Mouse (Mus musculus) gastrocnemius, postnatal 10 days (tissue): ENCODE data around the gene Ppfibp1. TPM values are rescaled to one million over a fixed set of nuclear protein-coding genes. Genes with fewer than 3 reads are reported as not detected.
A peak's percentile ranks its signal among the peaks of the same experiment; 100 is the strongest.
"Not testable (repeated sequence)": the region's sequence is repeated elsewhere in the genome, so short reads cannot be mapped to it uniquely, and the experiment has no call there.

Experiments used
- DNase-seq: peaks from one replicate; pipeline ENCODE4 v3.0.0; 2021; ENCODE audit warnings: mixed read lengths
- long read RNA-seq, 2 experiments: library from polyadenylated mRNA; stranded (forward); transcript quantifications; one replicate each; pipeline ENCODE4 v2.0.0; 2021
- total RNA-seq, 2 experiments: library from RNA; stranded (reverse); gene quantifications; 2 replicates each; pipeline ENCODE4 v1.2.3; 2021

Gene Ppfibp1
- total RNA-seq = 10 to 100 TPM; 47.9 to 54.9 TPM
- long read RNA-seq, experiment 1, full-length matches to known transcripts = 15 of 58 reads
- long read RNA-seq, experiment 1, partial matches to known transcripts = 5 of 58 reads
- long read RNA-seq, experiment 1, other reads (novel, unspliced or antisense) = 38 of 58 reads
- long read RNA-seq, experiment 2, full-length matches to known transcripts = 8 of 44 reads
- long read RNA-seq, experiment 2, partial matches to known transcripts = 3 of 44 reads
- long read RNA-seq, experiment 2, other reads (novel, unspliced or antisense) = 33 of 44 reads

DNA sequence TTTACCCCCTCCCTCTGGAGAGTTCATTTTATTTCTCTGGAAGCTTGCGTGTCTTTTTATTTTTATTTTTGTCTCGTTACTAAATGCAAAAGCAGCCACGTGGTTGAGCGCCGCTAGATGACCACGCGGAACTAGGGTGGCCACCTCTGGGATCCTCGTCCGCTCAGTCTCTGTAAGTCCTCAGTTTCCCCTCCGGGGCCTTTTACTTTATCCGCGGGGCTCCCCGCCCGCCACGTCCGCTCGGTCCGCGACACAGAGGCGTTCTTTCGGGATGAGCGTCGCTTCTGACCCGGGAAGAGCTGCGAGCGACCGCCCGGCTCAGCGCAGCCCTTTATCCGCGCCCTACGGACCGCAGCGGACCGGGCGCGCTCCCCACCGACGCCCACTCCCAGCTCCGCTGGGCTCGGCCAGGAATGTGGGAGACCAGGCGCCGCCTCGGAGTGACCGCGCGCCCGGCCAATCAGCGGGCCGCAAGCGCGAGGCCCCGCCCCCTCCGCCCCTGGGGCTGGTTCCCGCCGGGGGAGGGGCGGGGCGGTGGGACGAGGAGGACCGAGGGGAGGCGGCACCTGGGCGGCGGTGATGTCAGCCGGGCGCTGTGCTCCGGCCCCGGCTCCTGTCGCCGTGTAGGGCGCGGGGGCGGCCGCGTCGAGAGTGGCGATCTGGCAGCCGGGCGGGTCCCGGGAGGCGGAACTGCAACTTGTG lies at the start of gene Ppfibp1:
TSS of gene Ppfibp1 (plus strand) at position 530 of the 702 bp plus-strand sequence.
- peak; percentile 98 for DNase-seq

DNA sequence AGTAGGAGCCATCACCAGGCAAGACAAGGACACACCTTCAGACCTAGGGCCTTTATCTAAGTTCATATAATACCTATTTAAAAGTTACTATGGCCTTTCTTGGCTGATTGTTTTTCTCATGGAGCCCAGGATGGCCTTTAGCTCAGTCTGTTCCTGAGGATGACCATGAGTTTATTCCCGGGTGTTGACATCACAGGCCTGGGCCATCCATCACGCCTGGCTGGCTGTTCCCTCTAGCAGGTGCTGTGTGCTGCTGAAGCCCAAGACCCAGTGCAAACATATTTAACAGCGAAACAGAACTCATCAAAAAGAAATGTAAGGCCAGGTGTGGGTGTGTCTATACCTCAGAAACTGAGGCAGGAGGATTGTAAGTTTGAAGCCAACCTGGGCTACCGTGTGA lies 49.4 kb upstream of the Ppfibp1 start:
- no peak for DNase-seq

DNA sequence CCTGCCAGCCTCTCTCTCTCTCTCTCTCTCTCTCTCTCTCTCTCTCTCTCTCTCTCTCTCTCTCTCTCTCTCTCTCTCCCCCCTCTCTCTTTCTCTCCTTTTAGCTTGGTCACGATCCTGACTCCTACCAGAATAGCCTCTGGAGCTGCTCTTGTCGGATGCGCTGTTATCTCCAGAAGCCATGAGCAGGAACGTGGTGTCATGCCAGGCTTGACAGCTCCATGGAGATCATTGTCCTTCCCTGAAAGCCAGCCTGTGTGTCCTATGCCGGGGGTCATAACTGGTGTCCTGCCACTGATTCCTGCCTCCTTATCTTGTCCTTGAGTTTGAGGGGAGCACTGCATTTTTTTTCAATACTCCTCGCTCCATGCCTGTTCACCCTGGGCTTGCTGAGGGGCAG lies 43.4 kb upstream of the Ppfibp1 start:
- no peak for DNase-seq

DNA sequence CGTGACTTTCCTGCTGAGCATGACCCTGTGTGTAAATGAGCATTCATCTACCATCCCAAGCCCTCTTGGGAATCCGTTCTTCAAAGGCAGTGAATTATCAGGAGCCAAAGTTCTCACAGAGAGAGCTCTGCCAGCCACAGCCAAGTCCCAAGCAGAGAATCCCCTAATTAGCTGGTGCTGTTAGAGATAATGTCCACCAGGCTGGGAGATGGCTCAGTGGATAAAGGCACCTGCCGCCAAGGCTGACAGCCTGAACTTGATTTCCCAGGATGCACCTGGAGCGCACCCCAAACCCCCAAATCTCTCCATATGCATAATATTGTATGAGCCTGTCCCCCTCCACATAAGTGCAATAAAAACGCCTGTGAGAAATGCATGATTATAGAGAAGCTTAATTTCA lies 42.9 kb upstream of the Ppfibp1 start:
- DNase-seq = no peak

DNA sequence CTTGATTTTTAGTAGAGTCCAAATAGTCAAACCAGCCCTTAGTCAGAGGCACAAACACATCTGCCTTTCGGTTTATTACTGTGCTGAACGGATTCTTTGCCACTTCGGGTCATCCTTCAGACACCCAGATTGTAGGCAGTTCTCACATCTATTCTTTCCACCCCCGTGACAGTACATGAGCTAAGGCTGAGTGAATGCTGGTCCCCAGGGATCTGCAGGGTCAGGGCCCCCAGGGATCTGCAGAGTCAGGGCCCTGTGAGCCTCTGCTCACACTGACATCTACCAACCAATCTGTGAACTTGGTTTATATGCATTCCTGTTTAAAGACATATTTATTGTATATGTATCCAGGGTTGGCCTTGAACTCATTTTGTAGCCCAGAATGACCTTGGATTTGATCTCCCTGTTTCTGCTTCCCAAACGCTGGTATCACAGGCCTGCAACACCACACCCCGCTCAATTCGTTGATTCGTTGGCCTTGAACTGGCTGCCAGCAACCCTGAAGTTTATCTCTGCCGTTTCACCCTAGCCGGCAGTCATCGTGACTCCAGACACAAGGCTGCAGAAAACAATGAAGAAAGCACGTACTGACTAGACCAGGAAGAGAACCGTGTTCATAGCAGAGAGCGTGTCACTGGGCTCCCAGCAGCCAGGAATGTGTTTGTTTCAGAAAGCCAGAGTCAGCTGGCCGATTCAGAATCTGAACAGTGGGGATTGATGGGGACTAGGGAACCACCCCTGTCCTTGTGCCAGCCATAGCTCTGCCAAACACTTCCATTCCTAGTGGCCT lies 42.1 kb upstream of the Ppfibp1 start:
- DNase-seq = peak; percentile 22

DNA sequence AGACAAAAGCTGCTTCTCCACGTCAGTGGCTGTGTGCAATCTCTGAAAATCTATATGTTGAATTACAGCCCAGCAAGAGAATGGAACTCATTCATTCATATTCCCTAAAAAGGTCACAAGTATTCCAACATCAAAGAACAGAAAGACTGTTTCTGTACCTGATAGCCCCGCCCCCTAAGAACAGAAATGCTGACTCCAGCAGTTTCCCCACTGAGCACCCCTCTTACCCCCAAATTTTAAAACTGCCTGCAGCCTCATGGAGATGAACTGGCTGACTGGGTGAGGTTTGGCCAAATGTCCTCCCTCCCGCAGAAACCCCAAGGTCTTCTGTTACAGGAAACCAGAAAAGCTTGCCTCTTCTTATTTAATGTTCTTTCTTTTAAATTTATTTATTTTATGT lies 40.9 kb upstream of the Ppfibp1 start:
- no peak for DNase-seq

DNA sequence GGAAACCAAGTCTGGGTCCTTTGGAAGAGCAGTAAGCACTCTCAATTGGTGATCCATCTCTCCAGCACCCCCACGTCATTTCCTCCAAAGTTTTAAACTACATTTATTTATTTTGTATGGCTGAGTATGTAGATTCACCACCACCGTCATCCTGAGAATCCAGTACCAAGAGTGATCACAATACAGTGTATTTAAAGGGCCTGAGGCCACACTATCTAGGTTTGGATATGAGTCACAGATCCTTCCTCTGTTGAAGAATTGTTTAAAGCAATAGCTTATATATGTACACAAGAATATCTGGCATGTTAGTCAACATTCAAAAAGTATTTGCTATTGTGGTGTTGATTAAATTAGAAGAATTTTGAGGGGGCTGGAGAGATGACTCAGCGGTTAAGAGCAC lies 40.0 kb upstream of the Ppfibp1 start:
- DNase-seq = no peak

DNA sequence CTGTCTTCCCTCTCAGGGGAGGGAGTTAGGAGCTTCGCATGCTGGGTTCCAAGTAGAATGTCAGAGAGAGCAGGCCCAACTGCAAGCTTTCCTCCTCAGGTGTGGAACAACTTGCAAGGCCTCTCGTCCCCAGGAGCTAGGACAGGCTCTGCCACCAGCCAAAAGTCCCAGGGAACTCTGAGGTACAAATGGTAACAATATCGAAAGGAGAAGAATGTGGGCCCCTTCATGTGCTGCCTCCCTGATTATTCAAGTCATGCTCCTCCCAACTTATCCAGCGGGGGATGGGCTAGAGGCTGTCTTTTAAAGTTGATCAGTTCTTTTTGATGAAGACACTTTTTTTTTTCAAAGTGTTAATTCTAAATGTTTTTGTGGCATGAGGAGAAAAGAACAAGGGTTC lies 38.2 kb upstream of the Ppfibp1 start, which contains the start of gene Smco2:
TSS of gene Smco2 (plus strand) at position 55 of the 400 bp plus-strand sequence.
- DNase-seq = no peak

DNA sequence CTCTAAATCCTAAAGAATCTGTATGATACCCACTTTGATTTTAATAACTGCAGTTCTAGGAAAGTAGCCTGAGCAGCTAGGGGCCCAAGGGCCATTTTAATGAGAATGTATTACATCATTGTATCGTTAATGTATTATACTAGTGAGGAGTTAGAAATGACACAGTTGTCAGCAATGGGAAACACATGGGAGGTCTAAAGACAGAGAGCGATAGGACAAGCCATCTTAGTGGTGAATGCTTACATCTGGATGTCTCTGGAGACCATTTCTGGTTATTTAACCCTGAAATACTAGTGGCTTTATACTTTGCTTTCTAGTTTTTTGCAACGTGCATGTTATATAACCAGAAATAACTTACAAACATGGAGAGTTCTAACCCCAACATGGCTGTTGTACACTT lies 36.4 kb upstream of the Ppfibp1 start:
- DNase-seq = no peak

DNA sequence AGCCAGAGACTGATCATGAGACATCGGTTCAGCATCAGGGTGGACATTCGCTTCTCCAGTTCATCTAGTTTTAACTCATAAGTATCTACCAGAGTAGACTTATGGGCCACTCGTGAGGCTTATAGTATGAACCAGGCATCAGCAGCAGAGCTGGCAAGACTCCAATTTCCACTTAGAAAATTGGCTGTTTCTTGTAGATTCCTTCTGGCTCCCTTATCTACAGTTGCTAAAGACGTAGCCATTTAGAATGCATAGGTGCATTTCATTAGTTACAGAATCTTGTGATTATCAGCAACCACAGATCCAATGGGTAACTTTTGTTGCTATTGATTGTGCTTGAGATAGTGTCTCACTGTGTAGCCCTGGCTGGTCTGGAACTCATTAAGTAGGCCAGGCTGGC lies 35.5 kb upstream of the Ppfibp1 start:
- DNase-seq = no peak

DNA sequence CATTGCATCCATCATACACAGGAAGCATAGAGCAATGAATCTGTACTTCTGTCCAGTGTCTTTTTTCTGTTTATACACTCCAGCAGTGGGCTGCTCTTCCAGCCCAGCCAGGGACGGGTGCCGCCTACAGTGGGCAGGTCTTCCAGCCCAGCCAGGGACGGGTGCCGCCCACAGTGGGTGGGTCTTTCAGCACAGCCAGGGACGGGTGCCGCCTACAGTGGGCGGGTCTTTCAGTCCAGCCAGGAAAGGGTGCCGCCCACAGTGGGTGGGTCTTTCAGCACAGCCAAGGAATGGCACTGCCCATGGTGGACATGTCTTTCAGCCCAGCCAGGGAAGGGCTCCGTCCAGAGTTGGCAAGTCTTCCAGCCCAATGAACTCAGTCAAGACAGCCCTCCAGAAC lies 33.1 kb upstream of the Ppfibp1 start:
- DNase-seq = no peak

DNA sequence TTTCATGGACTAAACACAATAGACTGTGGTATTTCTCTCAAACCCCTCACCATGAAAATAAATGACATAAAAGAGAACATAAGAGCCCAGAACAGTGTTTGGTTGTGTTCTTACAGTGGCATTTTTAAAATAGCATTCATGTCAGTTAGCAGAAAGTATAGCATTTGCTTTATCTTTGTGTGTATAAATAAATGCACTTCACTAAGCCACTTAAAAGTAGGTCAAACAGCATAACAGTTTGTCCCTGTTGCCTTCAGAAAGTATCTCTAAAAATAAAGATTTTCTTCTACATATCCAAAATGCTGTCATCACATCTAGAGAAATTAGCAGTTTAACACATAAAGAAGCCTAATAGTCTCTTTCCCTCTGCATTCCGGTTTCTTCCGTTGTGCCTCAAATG lies 30.9 kb upstream of the Ppfibp1 start:
- DNase-seq = no peak

DNA sequence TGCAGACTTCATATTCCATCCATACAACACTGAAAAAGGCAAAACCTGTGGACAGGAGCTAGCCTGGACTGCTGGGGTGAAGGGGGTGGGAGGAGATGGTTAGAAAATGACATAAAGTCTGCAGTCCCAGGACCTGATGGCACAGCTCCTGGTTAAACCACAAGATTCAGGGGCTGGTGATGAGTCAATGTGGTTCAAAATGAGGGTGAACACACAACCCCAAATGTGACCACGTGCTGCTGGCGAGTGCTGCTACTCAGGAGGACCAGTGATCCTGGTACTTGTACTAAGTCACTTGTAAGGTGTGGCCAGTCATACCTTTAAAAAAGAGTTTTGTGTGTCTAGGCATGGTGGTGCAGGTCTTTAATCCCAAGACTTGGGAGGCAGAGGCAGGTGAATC lies 25.1 kb upstream of the Ppfibp1 start:
- DNase-seq = no peak

DNA sequence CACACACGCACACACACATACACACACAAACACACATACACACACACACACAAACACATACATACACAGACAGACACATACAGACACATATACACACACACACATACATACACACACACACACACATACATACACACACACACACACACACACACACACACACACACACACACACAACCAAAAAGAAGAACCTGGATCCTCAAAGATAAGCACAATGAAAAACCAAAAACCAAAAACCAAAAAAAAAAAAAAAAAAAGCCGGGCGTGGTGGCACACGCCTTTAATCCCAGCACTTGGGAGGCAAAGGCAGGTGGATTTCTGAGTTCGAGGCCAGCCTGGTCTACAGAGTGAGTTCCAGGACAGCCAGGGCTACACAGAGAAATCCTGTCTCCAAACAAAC lies 23.9 kb upstream of the Ppfibp1 start:
- not testable (repeated sequence) for DNase-seq

DNA sequence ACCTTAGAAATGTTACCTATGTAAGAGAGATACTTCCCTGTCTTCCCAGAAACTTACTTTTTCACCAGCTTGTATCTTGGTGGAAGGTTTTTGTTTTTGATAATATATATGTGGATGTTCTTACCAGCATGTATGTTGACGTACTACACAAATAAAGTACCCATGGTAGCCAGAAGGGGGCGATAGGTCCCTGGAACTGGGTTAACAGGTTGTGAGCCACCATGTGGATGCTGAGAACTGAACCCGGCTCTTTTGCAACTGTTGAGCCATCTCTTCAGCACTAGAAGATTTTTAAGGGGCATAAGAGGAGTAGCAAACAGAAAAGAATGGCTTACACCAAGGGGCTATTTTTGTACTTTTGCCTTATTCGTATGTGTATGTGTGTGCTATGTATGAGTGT lies 22.6 kb upstream of the Ppfibp1 start:
- DNase-seq = no peak

DNA sequence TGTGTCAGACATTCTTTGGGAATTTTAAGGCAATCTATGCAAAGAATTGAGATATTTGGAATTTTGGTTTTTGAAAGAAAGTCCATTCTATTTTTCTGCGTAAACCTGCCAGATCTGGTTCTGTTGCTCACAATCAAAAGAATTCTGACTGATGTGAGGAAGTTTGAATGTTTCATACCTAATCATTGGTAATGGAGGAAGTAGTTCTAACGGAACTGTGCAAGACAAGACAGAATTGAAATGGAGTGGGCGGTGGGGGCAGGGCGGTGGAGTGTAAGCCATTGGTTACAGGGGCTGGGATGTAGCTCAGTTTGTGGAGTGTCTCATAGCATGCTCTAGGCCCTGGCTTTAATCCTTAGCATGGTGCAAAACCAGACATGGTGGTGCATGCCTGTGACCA lies 16.3 kb upstream of the Ppfibp1 start:
- DNase-seq = no peak

DNA sequence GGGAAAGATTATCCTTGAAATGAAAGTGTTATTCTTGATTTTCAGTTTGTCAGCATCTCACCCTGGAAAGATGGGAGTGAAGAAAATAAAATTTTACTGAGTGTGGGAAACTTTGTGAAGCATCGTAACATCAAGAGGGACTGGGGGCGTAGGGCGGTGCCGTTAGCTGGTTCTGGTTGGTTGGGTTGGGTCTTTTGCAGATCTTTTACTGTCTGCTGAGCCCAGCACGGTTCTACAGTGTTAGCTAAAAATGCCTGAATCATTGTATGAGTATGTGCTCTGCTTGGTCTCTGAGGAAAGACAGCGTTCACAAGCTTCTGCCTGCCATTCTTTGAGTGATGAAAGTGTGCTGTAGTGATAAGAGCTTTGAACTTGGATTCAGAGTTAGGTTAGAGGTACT lies 13.9 kb upstream of the Ppfibp1 start:
- no peak for DNase-seq

DNA sequence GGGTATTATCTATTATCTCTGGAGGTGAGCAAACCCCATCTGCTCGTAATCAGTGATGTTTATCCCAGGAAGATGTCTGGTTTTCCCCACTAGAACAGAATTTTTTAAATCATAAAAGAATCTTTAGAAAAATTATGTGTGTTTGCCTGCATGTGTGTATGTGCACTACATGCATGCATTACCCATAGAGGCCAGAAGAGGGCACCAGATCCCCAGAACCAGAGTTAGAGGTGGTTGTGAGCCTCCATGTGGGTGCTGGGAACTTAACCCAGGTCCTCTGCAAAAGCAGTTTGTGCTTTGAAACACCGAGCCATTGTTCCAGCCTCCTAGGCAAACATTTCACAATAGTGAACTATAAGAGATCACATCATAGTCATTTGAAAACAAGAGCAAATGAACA lies 11.5 kb upstream of the Ppfibp1 start:
- DNase-seq = no peak

DNA sequence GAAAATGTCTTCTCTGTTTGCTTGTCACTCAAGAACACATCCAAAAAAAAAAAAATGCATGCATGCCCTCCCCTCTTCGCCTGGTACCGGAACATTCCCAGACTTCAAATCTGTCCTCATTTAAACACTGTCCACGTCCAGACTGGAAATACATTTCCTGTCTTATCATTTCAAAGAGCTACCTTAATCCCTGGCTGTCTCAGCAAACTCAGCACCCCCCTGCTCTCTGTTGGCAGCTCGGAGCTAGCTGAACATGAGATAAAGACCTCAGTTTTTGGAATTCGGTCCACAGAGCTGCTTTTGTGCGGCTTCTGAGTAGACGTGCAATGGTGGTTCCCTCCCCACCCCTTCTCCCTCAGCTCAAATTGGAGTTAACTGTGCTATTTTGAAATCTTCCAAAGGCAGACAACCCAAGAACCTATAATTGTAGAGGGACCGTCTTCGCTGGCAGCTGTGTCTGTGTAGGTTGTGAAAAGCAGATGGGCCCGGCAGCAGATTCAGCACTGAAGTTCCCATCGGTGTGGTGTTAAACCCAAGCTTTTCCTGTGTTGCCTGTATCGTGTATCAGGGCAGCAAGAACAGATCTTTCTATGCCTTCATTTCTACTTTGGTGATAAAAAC lies 10.8 kb upstream of the Ppfibp1 start:
- DNase-seq = no peak

DNA sequence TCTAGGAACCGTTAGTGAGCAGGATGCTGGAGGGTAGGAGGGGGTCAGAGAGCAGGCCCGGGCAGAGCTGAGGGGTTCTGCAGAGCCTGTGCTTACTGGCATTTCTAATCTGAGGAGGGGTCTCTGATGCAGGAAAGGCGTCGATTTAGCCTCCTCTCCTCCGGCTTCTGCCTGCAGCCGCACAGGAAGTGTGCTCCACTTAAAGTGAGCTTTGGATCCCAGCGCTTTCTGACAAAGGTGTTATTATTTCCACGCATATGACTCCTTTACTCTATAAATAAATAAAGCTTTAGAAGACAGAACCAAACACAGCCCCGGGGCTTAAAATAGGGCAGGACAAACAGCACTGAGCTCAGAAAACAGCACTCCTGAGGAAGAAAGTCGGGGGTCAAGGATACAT lies 9.4 kb upstream of the Ppfibp1 start:
- no peak for DNase-seq

DNA sequence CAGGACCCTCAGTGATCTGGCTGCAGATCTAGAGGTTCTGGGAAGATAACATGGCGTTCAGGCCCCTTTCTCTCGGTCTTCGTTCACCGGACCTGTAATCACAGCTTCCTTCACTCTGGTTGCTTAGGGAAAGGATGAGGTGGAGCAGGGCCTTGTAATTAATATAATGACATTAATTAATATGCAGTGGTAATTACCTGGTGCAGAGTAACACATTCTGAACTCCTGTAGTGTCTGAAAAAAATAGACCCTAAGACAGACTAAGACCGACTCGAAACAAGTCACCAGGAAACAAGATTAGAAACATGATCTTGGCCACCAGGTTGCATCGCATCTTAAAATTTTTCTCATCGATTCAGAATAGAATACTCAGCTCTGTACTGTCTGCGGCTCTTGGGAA lies 8.4 kb upstream of the Ppfibp1 start:
- no peak for DNase-seq

DNA sequence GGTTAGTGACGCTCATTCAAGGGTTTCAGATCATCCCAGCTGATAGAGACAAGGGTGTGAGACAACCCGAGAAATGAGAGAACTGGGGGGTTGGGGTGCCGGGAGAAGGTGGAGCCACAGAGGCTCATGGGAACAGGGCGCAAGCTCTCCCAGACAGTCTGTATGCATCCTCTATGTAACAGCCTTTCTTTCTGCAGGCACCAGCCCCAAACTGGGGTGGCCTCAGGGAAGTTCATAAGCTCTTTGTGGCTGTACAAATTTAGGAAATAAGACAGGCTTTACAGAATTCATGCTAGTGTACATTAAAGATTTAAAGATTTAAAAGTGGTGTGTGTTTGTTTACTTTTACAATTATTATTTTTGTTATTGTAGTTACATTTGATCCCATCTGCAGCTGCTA lies 8.0 kb upstream of the Ppfibp1 start:
- no peak for DNase-seq
